Mouse (Mus musculus): ENCODE results near the gene Exosc1.

- TF ChIP-seq CTCF (IDR thresholded peaks at IDR 0.05; ENCODE audit: low read depth, low read length) (no peak), POLR2A (IDR thresholded peaks at IDR 0.05; ENCODE audit: borderline replicate concordance, low read depth, low read length) (no peak)
These were observed 49.5 kb upstream of the Exosc1 start for GRCm38 (mm10) chr19:41982791-41983150.
